Mouse (Mus musculus) small intestine, adult 2 months (tissue): ENCODE results near the gene Pde6d. TPM values are rescaled to one million over a fixed set of nuclear protein-coding genes. Genes with fewer than 3 reads are reported as not detected.
A peak's percentile ranks its signal among the peaks of the same experiment; 100 is the strongest.

Experiments used
- H3K27ac ChIP-seq: fragments of 200-500 bp; 2 replicates; pipeline ENCODE4 v1.5.1; 2012; ENCODE audit warnings: low read depth, low read length, control low read depth, inconsistent platforms; ENCODE audit not compliant: insufficient read depth
- H3K27me3 ChIP-seq: fragments of 200-500 bp; 2 replicates; pipeline ENCODE4 v1.6.1; 2012; ENCODE audit warnings: mild to moderate bottlenecking, moderate library complexity, low read length, inconsistent platforms; ENCODE audit not compliant: control insufficient read depth, insufficient read depth
- H3K36me3 ChIP-seq: fragments of 200-500 bp; 2 replicates; pipeline ENCODE4 v1.6.1; 2012; ENCODE audit warnings: mild to moderate bottlenecking, low read length, control low read depth, inconsistent platforms; ENCODE audit not compliant: control insufficient read depth, insufficient read depth
- H3K4me1 ChIP-seq: fragments of 200-500 bp; 2 replicates; pipeline ENCODE4 v1.6.1; 2012; ENCODE audit warnings: low read length, inconsistent platforms, mixed read lengths; ENCODE audit not compliant: control insufficient read depth, insufficient read depth, insufficient read length
- H3K4me3 ChIP-seq: fragments of 200-500 bp; 2 replicates; pipeline ENCODE4 v1.5.1; 2012; ENCODE audit warnings: low read depth, mild to moderate bottlenecking, control low read depth, inconsistent platforms, low read length, moderate library complexity
- CTCF ChIP-seq: fragments of 200-500 bp; IDR thresholded peaks from 2 replicates; pipeline ENCODE4 v1.5.1; 2012; ENCODE audit warnings: low read depth, mild to moderate bottlenecking, control low read depth, inconsistent platforms, low read length, moderate library complexity, mixed read lengths; ENCODE audit not compliant: insufficient replicate concordance, insufficient read length; ENCODE audit errors: extremely low read depth
- POLR2A ChIP-seq: fragments of 200-500 bp; IDR thresholded peaks from 2 replicates; pipeline ENCODE4 v1.6.1; 2012; ENCODE audit warnings: low read depth, mild to moderate bottlenecking, control low read depth, inconsistent platforms, low read length, moderate library complexity
- WGBS: fragments of 180-500 bp; shearing (Covaris S2); methylation state at CpG from one replicate; pipeline ENCODE4 v1.1.7; 2018; 5-methylcytosine and 5-hydroxymethylcytosine counted together
- polyA plus RNA-seq: library from polyadenylated mRNA; depleted of rRNA; stranded (reverse); fragments of >200 nt; gene quantifications from 2 replicates; pipeline ENCODE4 v1.2.3, GENCODE M21; 2012

Pde6d gene
- polyA plus RNA-seq, 1 experiment, result 9.7 TPM

DNA sequence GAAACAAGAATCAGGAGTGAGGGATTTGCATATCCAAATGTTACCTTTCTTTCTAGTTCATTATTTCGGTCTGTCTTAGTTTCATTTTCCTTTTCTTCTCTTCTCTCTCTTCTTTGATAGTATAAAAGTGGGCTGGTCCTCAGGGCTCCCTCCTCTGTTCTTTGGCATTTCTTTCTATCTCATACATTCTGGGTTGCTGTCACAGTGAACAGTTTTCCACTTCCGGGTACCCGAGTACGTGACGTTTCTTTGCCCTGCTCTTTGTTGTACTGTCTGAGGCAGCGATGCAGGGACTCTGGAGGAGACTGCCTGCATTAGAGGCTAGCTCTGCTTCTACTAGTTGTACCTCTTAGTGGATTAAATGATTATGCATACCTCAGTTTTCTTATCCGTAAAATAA, 12.1 kb upstream of the Pde6d start:
- no peak overlapping the region for H3K27ac ChIP-seq
- no peak overlapping the region for H3K4me3 ChIP-seq
- peaks cover 42% of the 10 kb centered on the region for H3K36me3 ChIP-seq
- TF ChIP-seq CTCF (no peak), POLR2A (no peak)
- no peaks in the 10 kb centered on the region for H3K27me3 ChIP-seq
- no peaks in the 10 kb centered on the region for H3K4me1 ChIP-seq
- 86% methylated on average over 7 of the region's 7 CpGs for WGBS

GRCm38 (mm10) chr1:86586992-86587391, 4.6 kb upstream of the Pde6d start:
- TF ChIP-seq CTCF, result no peak
- TF ChIP-seq POLR2A, result peak; percentile 32; the same call in 1 of the 2 replicates
- H3K4me1 ChIP-seq, result peaks cover 3% of the 10 kb centered on the region
- H3K36me3 ChIP-seq, result peaks cover 5% of the 10 kb centered on the region; the same call in 1 of the 2 replicates
- peak overlapping the region; percentile 85 for H3K4me3 ChIP-seq
- H3K27ac ChIP-seq, result no peak overlapping the region
- WGBS, result under 1% methylated on average over 26 of the region's 26 CpGs
- no peaks in the 10 kb centered on the region for H3K27me3 ChIP-seq

- H3K27me3 ChIP-seq, result no peaks in the 10 kb centered on the region
- no peaks in the 10 kb centered on the region for H3K36me3 ChIP-seq
- H3K27ac ChIP-seq, result no peak overlapping the region
- TF ChIP-seq CTCF (no peak), POLR2A (no peak)
- WGBS, result 72% methylated on average over 2 of the region's 2 CpGs
- peaks cover 6% of the 10 kb centered on the region for H3K4me1 ChIP-seq
- H3K4me3 ChIP-seq, result no peak overlapping the region
Observed at GRCm38 (mm10) chr1:86583709-86584108, 1.3 kb upstream of the Pde6d start.

DNA sequence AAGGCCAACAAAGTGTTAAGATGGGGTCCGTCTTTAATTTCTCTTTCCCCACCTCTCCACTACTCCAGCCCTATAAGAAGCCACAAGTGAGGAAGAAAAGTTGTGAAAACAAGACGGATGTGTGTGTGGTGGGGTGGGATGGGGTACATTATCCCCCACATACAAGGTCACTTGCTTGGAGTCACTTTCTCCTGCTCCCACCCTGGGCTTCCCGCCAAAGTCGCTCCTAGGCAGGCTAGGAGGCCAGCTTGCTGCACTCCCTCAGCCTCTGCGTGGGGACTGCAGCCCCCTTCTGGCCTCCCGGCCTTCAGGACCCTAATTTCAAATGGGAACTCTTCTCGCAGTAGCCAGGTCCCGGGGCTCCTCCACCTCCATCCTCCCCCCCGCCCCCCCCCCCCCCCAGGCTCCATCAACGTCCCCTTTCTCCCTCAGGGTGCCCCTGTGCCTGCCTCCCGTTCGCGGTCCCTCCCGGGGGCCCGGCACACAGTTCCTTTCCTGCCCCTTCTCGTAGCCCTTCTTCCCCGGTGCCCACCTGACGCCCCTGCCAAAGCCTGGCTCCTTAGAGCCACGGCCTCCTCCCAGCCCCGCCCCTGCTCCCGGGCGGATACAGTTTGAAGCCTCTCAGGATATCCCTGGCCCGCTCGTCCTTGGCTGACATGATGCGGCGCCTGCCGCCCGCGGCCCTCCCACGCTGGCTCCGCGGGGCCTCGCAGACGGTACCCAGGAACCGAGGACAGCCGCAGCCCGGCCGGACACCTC, 558 bp downstream of the Pde6d start:
- H3K4me1 ChIP-seq, result peaks cover 6% of the 10 kb centered on the region
- no peaks in the 10 kb centered on the region for H3K27me3 ChIP-seq
- no peaks in the 10 kb centered on the region for H3K36me3 ChIP-seq
- H3K4me3 ChIP-seq, result peak overlapping the region; percentile 76
- WGBS, result 3% methylated on average over 35 of the region's 38 CpGs
- H3K27ac ChIP-seq, result no peak overlapping the region
- TF ChIP-seq CTCF (no peak), POLR2A (no peak)

GRCm38 (mm10) chr1:86580426-86580825, 2.0 kb downstream of the Pde6d start:
- WGBS, result 72% methylated on average over 6 of the region's 6 CpGs
- Histone ChIP-seq H3K27ac (no peak overlapping the region), H3K4me1 (0 out of 2 replicates have a peak, but pooled peaks cover 2% of the 10 kb centered on the region), H3K36me3 (no peaks in the 10 kb centered on the region), H3K4me3 (no peak overlapping the region), H3K27me3 (no peaks in the 10 kb centered on the region)
- no peak for TF ChIP-seq POLR2A
- TF ChIP-seq CTCF, result no peak

DNA sequence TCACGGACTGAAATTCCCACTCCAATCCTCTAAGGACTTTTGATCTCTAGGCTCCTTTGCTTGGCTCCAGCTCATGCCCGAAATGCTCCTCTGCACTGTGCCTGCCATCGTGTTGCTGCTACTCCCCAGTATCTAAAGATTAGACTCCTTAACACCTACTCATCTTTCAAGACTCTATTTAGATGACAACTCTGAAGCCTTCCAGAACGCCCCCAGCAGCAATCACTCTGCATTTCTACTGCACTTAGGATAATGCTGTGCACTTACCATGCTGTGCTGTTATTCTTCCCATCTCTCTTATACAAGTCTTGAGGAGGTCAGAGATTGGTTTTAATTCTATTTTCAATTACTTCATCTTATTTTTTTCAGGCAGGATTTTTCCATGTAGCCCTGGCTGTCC, 10.5 kb downstream of the Pde6d start:
- Histone ChIP-seq H3K36me3 (no peaks in the 10 kb centered on the region), H3K4me1 (no peaks in the 10 kb centered on the region), H3K27me3 (no peaks in the 10 kb centered on the region), H3K4me3 (no peak overlapping the region), H3K27ac (no peak overlapping the region)
- 36% methylated on average over 4 of the region's 4 CpGs for WGBS
- TF ChIP-seq POLR2A (no peak), CTCF (no peak)

GRCm38 (mm10) chr1:86571381-86571780, 11.0 kb downstream of the Pde6d start:
- H3K27ac ChIP-seq, result no peak overlapping the region
- H3K36me3 ChIP-seq, result no peaks in the 10 kb centered on the region
- no peaks in the 10 kb centered on the region for H3K27me3 ChIP-seq
- H3K4me3 ChIP-seq, result no peak overlapping the region
- TF ChIP-seq POLR2A (no peak), CTCF (no peak)
- whole genome bisulfite sequencing, result 47% methylated on average over 2 of the region's 2 CpGs
- H3K4me1 ChIP-seq, result no peaks in the 10 kb centered on the region

DNA sequence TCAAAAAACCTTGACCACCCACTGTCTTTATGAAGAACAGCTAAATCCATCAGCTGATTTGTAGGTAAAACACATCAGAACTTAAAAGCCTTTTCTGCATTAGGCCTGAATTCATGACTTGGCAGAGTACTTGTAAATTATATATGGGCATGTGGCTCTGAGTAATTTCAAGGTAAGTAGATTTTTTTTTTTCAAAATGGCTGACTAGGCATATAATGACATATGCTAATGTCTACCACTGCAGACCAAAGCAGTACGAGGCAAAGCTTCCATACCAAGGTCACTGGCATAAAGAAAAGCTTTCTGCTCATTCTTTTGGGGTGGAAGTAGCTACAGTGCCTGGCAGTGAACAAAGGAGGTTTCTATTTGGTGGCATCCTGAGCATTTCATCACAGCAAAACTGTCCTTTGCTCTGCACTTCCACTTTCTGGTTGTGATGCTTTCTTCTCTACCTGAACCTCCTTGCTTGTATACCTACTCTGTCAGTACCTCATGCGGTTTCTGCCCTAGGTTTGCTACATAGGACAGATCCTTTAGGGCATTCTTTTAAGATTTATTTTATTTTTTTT, 13.1 kb downstream of the Pde6d start:
- no peak overlapping the region for H3K4me3 ChIP-seq
- 97% methylated on average over 2 of the region's 2 CpGs for WGBS
- H3K4me1 ChIP-seq, result no peaks in the 10 kb centered on the region
- no peaks in the 10 kb centered on the region for H3K36me3 ChIP-seq
- no peaks in the 10 kb centered on the region for H3K27me3 ChIP-seq
- TF ChIP-seq CTCF (no peak), POLR2A (no peak)
- H3K27ac ChIP-seq, result no peak overlapping the region
